ENCODE assay signal across 13 mouse cellular contexts in the genomic region with DNA sequence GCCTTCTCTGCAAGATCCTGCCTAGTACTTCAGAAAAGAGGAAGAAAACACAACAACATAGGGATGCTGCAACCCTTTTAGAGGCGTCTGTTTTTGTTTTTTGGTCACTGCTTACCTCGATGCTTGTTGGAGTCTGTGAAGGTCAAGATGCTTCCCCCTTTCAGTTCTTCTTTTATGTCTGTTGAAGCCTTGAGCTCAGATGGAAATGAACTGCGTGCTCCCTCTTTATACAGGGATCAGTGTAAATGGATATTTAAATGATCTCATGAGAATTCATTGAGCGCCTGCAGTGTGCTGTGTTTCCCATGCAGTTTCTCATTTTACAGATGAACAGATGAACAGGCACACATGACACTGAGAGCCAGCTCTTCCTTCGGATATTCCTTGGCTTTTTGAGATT.
A peak's percentile ranks its signal among the peaks of the same experiment; 100 is the strongest.
DNase-seq lines count a peak whose midpoint lies in the region; ATAC-seq and TF ChIP-seq lines count a peak whose summit lies in the region.
"Had no signal": no experiment of that assay in that cellular context is flagged by ENCODE, and none has a peak within 500 bp of the region (broad histone marks: within the 10 kb centered on the region; RNA-seq: fewer than 3 reads in every experiment).

No protein-coding gene starts in this region.

- no peak overlapping the region for H3K27ac ChIP-seq in forebrain, postnatal 0 days (ENCODE audit: low read depth, low read length)
- H3K27ac ChIP-seq in midbrain, embryonic 14.5 days (replicated peaks; ENCODE audit: low read depth, low read length) = peak overlapping the region; percentile 57
- H3K27ac ChIP-seq: embryonic facial prominence, embryonic 15.5 days; macrophage; stomach, postnatal 0 days had no signal

- no peaks in the 10 kb centered on the region for H3K9me3 ChIP-seq in forebrain, postnatal 0 days (ENCODE audit: low read length)
- H3K9me3 ChIP-seq in midbrain, embryonic 14.5 days (ENCODE audit: control insufficient read depth, low read length) = no peaks in the 10 kb centered on the region
- H3K9me3 ChIP-seq: embryonic facial prominence, embryonic 15.5 days had no signal

- no peak overlapping the region for H3K4me2 ChIP-seq in forebrain, postnatal 0 days (ENCODE audit: low read depth)
- peak overlapping the region; percentile 13; the same call in 1 of the 2 replicates for H3K4me2 ChIP-seq in midbrain, embryonic 14.5 days (ENCODE audit: low read length)
- H3K4me2 ChIP-seq: embryonic facial prominence, embryonic 15.5 days had no signal

- no peak for TF ChIP-seq POLR2A in brain, embryonic 14.5 days (IDR thresholded peaks at IDR 0.05; ENCODE audit: borderline replicate concordance, extremely low read depth, insufficient read depth, insufficient read length, poor library complexity, severe bottlenecking)

- no peak for DNase-seq in frontal cortex, postnatal 14 days (ENCODE audit: low spot score in 2 of 2)
- DNase-seq in brain, embryonic 14.5 days (ENCODE audit: low read depth) = peak; percentile 59
- DNase-seq in forebrain, postnatal 0 days = no peak
- peak; percentile 40 for DNase-seq in midbrain, embryonic 14.5 days
- no peak for DNase-seq in heart, adult 8-10 months (ENCODE audit: low spot score)
- no peak for DNase-seq in thymus, postnatal 14 days
- DNase-seq: B cell, adult 2 months; lung, adult 18-20 months; thymus, postnatal 36 days had no signal

- no peaks in the 10 kb centered on the region for H3K27me3 ChIP-seq in forebrain, postnatal 0 days (ENCODE audit: insufficient read depth, low read length)
- H3K27me3 ChIP-seq in midbrain, embryonic 14.5 days (ENCODE audit: control insufficient read depth, insufficient read depth, low read length) = no peaks in the 10 kb centered on the region
- H3K27me3 ChIP-seq: embryonic facial prominence, embryonic 15.5 days had no signal

- no peak overlapping the region for H3K9ac ChIP-seq in forebrain, postnatal 0 days
- H3K9ac ChIP-seq in midbrain, embryonic 14.5 days (replicated peaks; ENCODE audit: low read length) = no peak overlapping the region; the same call in 1 of the 2 replicates
- H3K9ac ChIP-seq: embryonic facial prominence, embryonic 15.5 days had no signal

- TF ChIP-seq CTCF in brain, embryonic 14.5 days (IDR thresholded peaks at IDR 0.05; ENCODE audit: borderline replicate concordance, extremely low read depth, insufficient read depth, insufficient read length) = no peak
- no peak for TF ChIP-seq CTCF in forebrain, postnatal 0 days (IDR thresholded peaks at IDR 0.05; ENCODE audit: low read depth)

- peaks cover 7% of the 10 kb centered on the region; the same call in 1 of the 2 replicates for H3K4me1 ChIP-seq in forebrain, postnatal 0 days (ENCODE audit: insufficient read depth)
- H3K4me1 ChIP-seq in midbrain, embryonic 14.5 days (ENCODE audit: control insufficient read depth, insufficient read depth, low read length) = peaks cover 20% of the 10 kb centered on the region
- H3K4me1 ChIP-seq: embryonic facial prominence, embryonic 15.5 days had no signal

- WGBS in forebrain, postnatal 0 days = 23% methylated on average over 5 of the region's 5 CpGs
- WGBS in midbrain, embryonic 14.5 days = 20% methylated on average over 5 of the region's 5 CpGs

- ATAC-seq in frontal cortex, adult (ENCODE audit: low TSS enrichment) = peak; percentile 44
- ATAC-seq in forebrain, postnatal 0 days = peak; percentile 45; the same call in 1 of the 2 replicates
- ATAC-seq in midbrain, embryonic 14.5 days (ENCODE audit: low FRiP score, low TSS enrichment) = no peak

- H3K36me3 ChIP-seq in forebrain, postnatal 0 days (ENCODE audit: insufficient read depth) = no peaks in the 10 kb centered on the region
- no peaks in the 10 kb centered on the region for H3K36me3 ChIP-seq in midbrain, embryonic 14.5 days (ENCODE audit: control insufficient read depth, insufficient read depth, low read length)
- H3K36me3 ChIP-seq: embryonic facial prominence, embryonic 15.5 days had no signal

- H3K4me3 ChIP-seq in forebrain, postnatal 0 days (ENCODE audit: low read depth, low read length) = no peak overlapping the region
- no peak overlapping the region for H3K4me3 ChIP-seq in midbrain, embryonic 14.5 days (replicated peaks; ENCODE audit: low read depth, low read length)
- H3K4me3 ChIP-seq: embryonic facial prominence, embryonic 15.5 days had no signal

Comparison
In these comparisons a context has a peak if more than half of its experiments do, and no peak if none do; other contexts are left out.
1. DNase-seq: peak in brain, embryonic 14.5 days (single experiment) and midbrain, embryonic 14.5 days (single experiment); none in frontal cortex, postnatal 14 days (0 of 2), forebrain, postnatal 0 days (single experiment), heart, adult 8-10 months (single experiment) and thymus, postnatal 14 days (single experiment).